Mouse (Mus musculus) kidney, adult 2 months (tissue): ENCODE measurements around the gene Cyp27b1. TPM values are rescaled to one million over a fixed set of nuclear protein-coding genes. Genes with fewer than 3 reads are reported as not detected.
"Not testable (repeated sequence)": the region's sequence is repeated elsewhere in the genome, so short reads cannot be mapped to it uniquely, and the experiment has no call there.

Experiments
- DNase-seq: peaks from one replicate; pipeline ENCODE4 v3.0.0; 2021
- H3K27ac ChIP-seq: fragments of 200-500 bp; 2 replicates; pipeline ENCODE4 v1.5.1; 2012; ENCODE audit warnings: low read depth, low read length, control low read depth, inconsistent platforms; ENCODE audit not compliant: insufficient read depth
- H3K27me3 ChIP-seq: fragments of 200-500 bp; replicated peaks from 2 replicates; pipeline ENCODE4 v1.6.1; 2012; ENCODE audit warnings: mild to moderate bottlenecking, moderate library complexity, low read length, inconsistent platforms; ENCODE audit not compliant: control insufficient read depth, insufficient read depth
- H3K36me3 ChIP-seq: fragments of 200-500 bp; 2 replicates; pipeline ENCODE4 v1.6.1; 2012; ENCODE audit warnings: mild to moderate bottlenecking, moderate library complexity, low read length, inconsistent platforms; ENCODE audit not compliant: control insufficient read depth, insufficient read depth
- H3K4me1 ChIP-seq: fragments of 200-500 bp; 2 replicates; pipeline ENCODE4 v1.6.1; 2011; ENCODE audit warnings: low read length; ENCODE audit not compliant: control insufficient read depth, insufficient read depth
- H3K4me3 ChIP-seq: fragments of 200-500 bp; 2 replicates; pipeline ENCODE4 v1.5.1; 2011; ENCODE audit warnings: mild to moderate bottlenecking, low read depth, low read length, control low read depth; ENCODE audit not compliant: insufficient read depth
- CTCF ChIP-seq: fragments of 200-500 bp; conservative IDR thresholded peaks from 2 replicates; pipeline ENCODE4 v1.5.1; 2011; ENCODE audit warnings: low read depth, mild to moderate bottlenecking, control low read depth, low read length, moderate library complexity, mixed read lengths; ENCODE audit not compliant: insufficient read depth, insufficient read length
- POLR2A ChIP-seq: fragments of 200-500 bp; IDR thresholded peaks from one replicate; pipeline ENCODE4 v1.6.1; 2011; ENCODE audit warnings: low read depth, low read length, control low read depth
- WGBS: fragments of 180-500 bp; shearing (Covaris S2); methylation state at CpG from one replicate; pipeline ENCODE4 v1.1.7; 2018; 5-methylcytosine and 5-hydroxymethylcytosine counted together
- polyA plus RNA-seq: library from polyadenylated mRNA; depleted of rRNA; stranded (reverse); fragments of >200 nt; gene quantifications from 2 replicates; pipeline ENCODE4 v1.2.3, GENCODE M21; 2012

Gene Cyp27b1
- polyA plus RNA-seq, 1 experiment, result 14.3 TPM

- peak; percentile 48 for TF ChIP-seq POLR2A
- TF ChIP-seq CTCF, result no peak
- peak within 1 kb of the TSS; percentile 86 for H3K4me3 ChIP-seq
- under 1% methylated on average over 36 of the region's 36 CpGs for WGBS
- H3K27ac ChIP-seq, result peak within 1 kb of the TSS; percentile 71
- H3K36me3 ChIP-seq, result peaks cover 1% of the 10 kb centered on the region
- peak; percentile 98 for DNase-seq
- H3K27me3 ChIP-seq, result no peaks in the 10 kb centered on the region
- H3K4me1 ChIP-seq, result no peaks in the 10 kb centered on the region; the same call in 1 of the 2 replicates
These were observed 22.4 kb downstream of the Cyp27b1 start, which contains the start of gene Tspan31 for GRCm38 (mm10) chr10:127070190-127071121. Gene Tspan31 (minus strand): TSS chr10:127070264.

DNA sequence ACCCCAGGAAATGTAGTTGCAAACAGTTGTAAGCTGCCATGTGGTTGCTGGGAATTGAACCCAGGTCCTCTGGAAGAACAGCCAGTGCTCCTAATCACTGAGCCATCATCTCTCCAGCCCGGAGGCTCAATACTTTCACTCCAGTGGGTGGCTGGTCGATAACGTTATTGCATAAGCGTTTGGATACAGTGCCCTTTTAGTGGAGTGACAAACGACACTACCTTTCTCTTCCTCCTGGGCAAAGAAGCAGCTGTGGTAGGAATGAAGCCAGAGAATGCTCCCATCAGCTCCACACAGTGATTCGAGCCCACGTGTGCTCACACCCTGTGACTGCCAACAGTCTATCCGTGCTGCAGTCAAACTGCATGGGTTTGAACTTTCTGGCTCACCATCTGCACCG, 23.2 kb downstream of the Cyp27b1 start:
- H3K36me3 ChIP-seq, result no peaks in the 10 kb centered on the region; the same call in none of the 2 replicates
- WGBS, result 70% methylated on average over 9 of the region's 9 CpGs
- no peak overlapping the region for H3K4me3 ChIP-seq
- TF ChIP-seq CTCF, result no peak
- no peak for TF ChIP-seq POLR2A
- H3K4me1 ChIP-seq, result no peaks in the 10 kb centered on the region; the same call in 1 of the 2 replicates
- H3K27ac ChIP-seq, result no peak overlapping the region
- DNase-seq, result no peak
- H3K27me3 ChIP-seq, result no peaks in the 10 kb centered on the region

DNA sequence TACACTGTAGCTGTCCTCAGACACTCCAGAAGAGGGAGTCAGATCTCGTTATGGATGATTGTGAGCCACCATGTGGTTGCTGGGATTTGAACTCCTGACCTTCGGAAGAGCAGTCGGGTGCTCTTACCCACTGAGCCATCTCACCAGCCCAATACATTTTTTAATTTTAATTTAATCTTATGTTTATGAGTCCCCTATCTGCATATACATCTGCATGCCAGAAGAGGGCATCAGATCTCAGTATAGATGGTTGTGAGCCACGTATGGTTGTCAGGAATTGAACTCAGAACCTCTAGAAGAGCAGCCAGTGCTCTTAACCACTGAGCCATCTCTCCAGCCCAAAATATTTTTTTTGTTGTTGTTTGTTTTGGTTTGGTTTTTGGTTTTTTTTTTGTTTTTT, 24.2 kb downstream of the Cyp27b1 start:
- not testable (repeated sequence) for H3K4me1 ChIP-seq, H3K27ac ChIP-seq, H3K27me3 ChIP-seq, H3K36me3 ChIP-seq, DNase-seq, H3K4me3 ChIP-seq
- WGBS, result 77% methylated on average over 4 of the region's 4 CpGs

DNA sequence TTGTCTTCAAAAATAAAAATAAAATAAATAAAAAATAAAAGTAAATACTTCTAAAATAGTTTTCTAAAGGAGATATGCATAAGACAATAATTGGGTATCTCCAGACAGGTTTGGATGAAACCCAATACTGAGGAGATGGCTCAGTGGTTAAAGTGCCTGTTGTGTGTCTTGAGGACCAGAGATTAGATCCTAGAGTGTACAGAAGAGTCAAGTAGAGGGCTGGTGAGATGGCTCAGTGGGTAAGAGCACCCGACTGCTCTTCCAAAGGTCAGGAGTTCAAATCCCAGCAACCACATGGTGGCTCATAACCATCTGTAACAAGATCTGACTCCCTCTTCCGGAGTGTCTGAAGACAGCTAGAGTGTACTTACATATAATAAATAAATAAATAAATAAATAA, 24.9 kb downstream of the Cyp27b1 start:
- not testable (repeated sequence) for H3K27me3 ChIP-seq, H3K27ac ChIP-seq, DNase-seq, H3K4me1 ChIP-seq, H3K4me3 ChIP-seq, H3K36me3 ChIP-seq
- 69% methylated on average over 2 of the region's 2 CpGs for WGBS

- WGBS, result 83% methylated on average over 1 of the region's 1 CpGs
- TF ChIP-seq CTCF, result no peak
- TF ChIP-seq POLR2A, result no peak
- Histone ChIP-seq H3K4me1 (peaks cover 2% of the 10 kb centered on the region; the same call in 1 of the 2 replicates), H3K27ac (no peak overlapping the region), H3K36me3 (no peaks in the 10 kb centered on the region), H3K27me3 (0 out of 2 replicates have a peak, but pooled peaks cover 2% of the 10 kb centered on the region), H3K4me3 (no peak overlapping the region)
- no peak for DNase-seq
These were observed 25.9 kb downstream of the Cyp27b1 start for GRCm38 (mm10) chr10:127073981-127074380.

GRCm38 (mm10) chr10:127075080-127075479, 27.0 kb downstream of the Cyp27b1 start, which contains the start of gene Agap2:
Gene Agap2 (plus strand): TSS chr10:127075284.
- no peak for DNase-seq
- Histone ChIP-seq H3K4me1 (0 out of 2 replicates have a peak, but pooled peaks cover 2% of the 10 kb centered on the region), H3K4me3 (no peak within 1 kb of the TSS), H3K27ac (no peak within 1 kb of the TSS), H3K27me3 (peaks cover 5% of the 10 kb centered on the region), H3K36me3 (no peaks in the 10 kb centered on the region)
- TF ChIP-seq CTCF, result no peak
- no peak for TF ChIP-seq POLR2A
- 60% methylated on average over 9 of the region's 9 CpGs for WGBS

DNA sequence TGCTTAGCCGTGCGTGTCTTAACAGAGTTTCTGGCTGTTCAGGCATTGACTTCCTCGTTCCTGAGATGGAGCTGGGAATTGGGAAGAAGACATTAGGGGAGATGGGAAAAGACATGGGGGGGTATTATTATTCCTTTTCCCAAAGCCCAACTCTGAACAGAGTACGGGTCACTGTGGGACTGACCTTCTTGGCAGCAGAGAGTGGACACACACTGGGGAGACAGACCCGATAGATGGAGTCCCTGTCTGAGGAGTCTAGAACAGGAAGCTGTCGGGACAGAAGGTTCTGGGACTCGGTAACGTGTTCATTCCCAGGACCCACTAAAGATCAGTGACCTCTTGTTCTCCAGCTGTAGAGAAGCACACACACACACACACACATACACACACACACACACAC, 27.6 kb downstream of the Cyp27b1 start:
- no peak overlapping the region for H3K27ac ChIP-seq
- no peak for TF ChIP-seq POLR2A
- TF ChIP-seq CTCF, result no peak
- no peaks in the 10 kb centered on the region for H3K36me3 ChIP-seq
- no peak for DNase-seq
- 0 out of 2 replicates have a peak, but pooled peaks cover 2% of the 10 kb centered on the region for H3K4me1 ChIP-seq
- H3K4me3 ChIP-seq, result no peak overlapping the region
- peaks cover 5% of the 10 kb centered on the region for H3K27me3 ChIP-seq
- WGBS, result 51% methylated on average over 8 of the region's 8 CpGs
